Mouse (Mus musculus) embryonic facial prominence, embryonic 13.5 days (tissue): ENCODE data around the gene Hist1h2ad. TPM values are rescaled to one million over a fixed set of nuclear protein-coding genes. Genes with fewer than 3 reads are reported as not detected.
A peak's percentile ranks its signal among the peaks of the same experiment; 100 is the strongest.
"Not testable (repeated sequence)": the region's sequence is repeated elsewhere in the genome, so short reads cannot be mapped to it uniquely, and the experiment has no call there.

Experiments used
- ATAC-seq: fragments of 200-750 bp; cut with Nextera tagmentation; 2 replicates; pipeline ENCODE4 v1.8.0; 2017; ENCODE audit warnings: low read depth; ENCODE audit not compliant: insufficient number of reproducible peaks, insufficient read depth, low FRiP score, low TSS enrichment
- H3K27ac ChIP-seq: fragments of 300-500 bp; sonication (generic); 2 replicates; pipeline ENCODE4 v1.5.1; 2015; ENCODE audit warnings: moderate library complexity, mild to moderate bottlenecking, inconsistent platforms
- H3K27me3 ChIP-seq: fragments of 300-500 bp; sonication (generic); 2 replicates; pipeline ENCODE4 v1.6.1; 2015; ENCODE audit warnings: mild to moderate bottlenecking, inconsistent platforms
- H3K36me3 ChIP-seq: fragments of 300-500 bp; sonication (generic); 2 replicates; pipeline ENCODE4 v1.6.1; 2015; ENCODE audit warnings: mild to moderate bottlenecking, inconsistent platforms
- H3K4me1 ChIP-seq: fragments of 300-500 bp; sonication (generic); 2 replicates; pipeline ENCODE4 v1.6.1; 2015; ENCODE audit warnings: inconsistent platforms
- H3K4me2 ChIP-seq: fragments of 300-500 bp; sonication (generic); 2 replicates; pipeline ENCODE4 v1.6.1; 2015; ENCODE audit warnings: moderate library complexity, mild to moderate bottlenecking, inconsistent platforms
- H3K4me3 ChIP-seq: fragments of 300-500 bp; sonication (generic); 2 replicates; pipeline ENCODE4 v1.5.1; 2015; ENCODE audit warnings: mild to moderate bottlenecking, inconsistent platforms
- H3K9ac ChIP-seq: fragments of 300-500 bp; sonication (generic); 2 replicates; pipeline ENCODE4 v1.6.1; 2015; ENCODE audit warnings: mild to moderate bottlenecking, inconsistent platforms
- H3K9me3 ChIP-seq: fragments of 300-500 bp; sonication (generic); 2 replicates; pipeline ENCODE4 v1.6.1; 2016; ENCODE audit warnings: inconsistent platforms
- WGBS: fragments of 180-500 bp; shearing (Covaris S2); methylation state at CpG from one replicate; pipeline ENCODE4 v1.1.7; 2015; ENCODE audit warnings: mixed read lengths; 5-methylcytosine and 5-hydroxymethylcytosine counted together
- polyA plus RNA-seq: library from polyadenylated mRNA; unstranded; fragments of >200 nt; fragmentation: Nextera tagmentation; extraction: Ambion mirVana; gene quantifications from 2 replicates; pipeline ENCODE4 v1.2.1, GENCODE M21; 2015

Hist1h2ad gene
- polyA plus RNA-seq, 1 experiment from 2014 or later = 3.1 TPM

DNA sequence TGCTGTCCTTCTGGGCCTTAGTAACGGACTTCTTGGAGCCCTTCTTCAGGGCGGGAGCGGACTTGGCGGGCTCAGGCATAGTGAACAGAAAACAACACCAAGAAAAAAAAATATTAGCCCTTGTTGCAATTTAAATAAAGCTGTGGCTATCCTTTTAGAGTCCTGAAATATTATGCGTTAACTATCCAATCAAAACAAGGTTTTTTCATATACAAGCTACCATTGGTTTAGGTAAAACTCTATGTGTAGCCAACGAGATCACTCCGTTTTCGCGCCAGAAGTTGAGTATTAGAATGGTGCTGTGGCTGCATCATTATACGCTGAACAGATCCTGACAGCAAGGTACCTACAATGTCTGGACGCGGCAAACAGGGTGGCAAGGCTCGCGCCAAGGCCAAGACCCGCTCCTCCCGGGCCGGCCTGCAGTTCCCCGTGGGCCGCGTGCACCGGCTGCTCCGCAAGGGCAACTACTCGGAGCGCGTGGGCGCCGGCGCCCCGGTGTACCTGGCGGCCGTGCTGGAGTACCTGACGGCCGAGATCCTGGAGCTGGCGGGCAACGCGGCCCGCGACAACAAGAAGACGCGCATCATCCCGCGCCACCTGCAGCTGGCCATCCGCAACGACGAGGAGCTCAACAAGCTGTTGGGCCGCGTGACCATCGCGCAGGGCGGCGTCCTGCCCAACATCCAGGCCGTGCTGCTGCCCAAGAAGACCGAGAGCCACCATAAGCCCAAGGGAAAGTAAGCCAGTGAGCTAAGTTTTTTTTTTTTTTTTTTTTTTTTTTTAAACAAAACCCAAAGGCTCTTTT lies 40.4 kb upstream of the Hist1h2ad start, which contains the start of gene Hist1h2af:
Gene Hist1h2af (plus strand): TSS at position 347 of the 808 bp plus-strand sequence.
- H3K27me3 ChIP-seq, H3K9me3 ChIP-seq, H3K36me3 ChIP-seq: not testable (repeated sequence)
- Histone ChIP-seq H3K4me3 (peak within 1 kb of the TSS; percentile 54), H3K4me1 (peaks cover 36% of the 10 kb centered on the region), H3K9ac (peak within 1 kb of the TSS; percentile 84), H3K4me2 (peak within 1 kb of the TSS; percentile 66), H3K27ac (peak within 1 kb of the TSS; percentile 97)
- ATAC-seq = peak; percentile 43
- WGBS = under 1% methylated on average over 28 of the region's 53 CpGs

DNA sequence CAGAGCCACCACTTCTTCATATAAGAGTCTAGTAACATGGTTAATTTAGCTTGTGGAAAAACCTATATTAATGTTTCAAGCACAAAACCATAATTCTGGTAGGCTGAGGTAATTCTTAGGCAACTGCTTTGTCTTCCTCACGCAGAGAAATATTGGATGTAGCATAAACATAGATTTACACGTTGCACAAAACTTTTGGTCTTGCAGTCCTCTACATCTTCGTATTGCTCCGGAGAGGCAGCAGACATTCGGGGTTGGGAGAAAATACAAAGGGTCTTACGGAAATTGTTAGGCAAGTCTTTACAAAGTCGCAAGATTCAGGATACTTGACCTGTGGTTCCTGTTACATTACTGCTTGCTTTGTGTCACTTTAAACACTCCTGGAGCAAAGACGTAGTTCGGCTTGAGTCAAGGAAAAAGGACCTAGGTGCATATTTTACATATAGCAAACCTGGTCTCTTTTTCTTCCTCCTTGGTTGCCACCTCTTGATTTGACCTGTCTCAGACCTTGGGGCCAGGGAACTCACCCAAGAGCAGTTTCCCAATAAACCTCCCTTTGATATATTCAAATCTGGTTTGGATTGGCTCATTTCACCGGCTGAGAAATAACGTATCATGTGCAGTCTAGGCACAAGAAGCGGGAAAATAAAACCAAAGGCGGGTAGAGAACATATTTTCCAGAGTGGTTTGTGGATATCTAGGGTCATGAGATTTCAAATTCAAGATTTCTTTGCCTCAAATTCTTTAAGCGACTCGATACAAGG lies 39.6 kb upstream of the Hist1h2ad start:
- Histone ChIP-seq H3K36me3 (no peaks in the 10 kb centered on the region), H3K27ac (peak overlapping the region; percentile 97), H3K4me1 (peaks cover 32% of the 10 kb centered on the region), H3K4me2 (peak overlapping the region; percentile 66), H3K27me3 (no peaks in the 10 kb centered on the region), H3K9me3 (no peaks in the 10 kb centered on the region), H3K4me3 (peak overlapping the region; percentile 54), H3K9ac (peak overlapping the region; percentile 75)
- WGBS = under 1% methylated on average over 15 of the region's 15 CpGs
- ATAC-seq = no peak

DNA sequence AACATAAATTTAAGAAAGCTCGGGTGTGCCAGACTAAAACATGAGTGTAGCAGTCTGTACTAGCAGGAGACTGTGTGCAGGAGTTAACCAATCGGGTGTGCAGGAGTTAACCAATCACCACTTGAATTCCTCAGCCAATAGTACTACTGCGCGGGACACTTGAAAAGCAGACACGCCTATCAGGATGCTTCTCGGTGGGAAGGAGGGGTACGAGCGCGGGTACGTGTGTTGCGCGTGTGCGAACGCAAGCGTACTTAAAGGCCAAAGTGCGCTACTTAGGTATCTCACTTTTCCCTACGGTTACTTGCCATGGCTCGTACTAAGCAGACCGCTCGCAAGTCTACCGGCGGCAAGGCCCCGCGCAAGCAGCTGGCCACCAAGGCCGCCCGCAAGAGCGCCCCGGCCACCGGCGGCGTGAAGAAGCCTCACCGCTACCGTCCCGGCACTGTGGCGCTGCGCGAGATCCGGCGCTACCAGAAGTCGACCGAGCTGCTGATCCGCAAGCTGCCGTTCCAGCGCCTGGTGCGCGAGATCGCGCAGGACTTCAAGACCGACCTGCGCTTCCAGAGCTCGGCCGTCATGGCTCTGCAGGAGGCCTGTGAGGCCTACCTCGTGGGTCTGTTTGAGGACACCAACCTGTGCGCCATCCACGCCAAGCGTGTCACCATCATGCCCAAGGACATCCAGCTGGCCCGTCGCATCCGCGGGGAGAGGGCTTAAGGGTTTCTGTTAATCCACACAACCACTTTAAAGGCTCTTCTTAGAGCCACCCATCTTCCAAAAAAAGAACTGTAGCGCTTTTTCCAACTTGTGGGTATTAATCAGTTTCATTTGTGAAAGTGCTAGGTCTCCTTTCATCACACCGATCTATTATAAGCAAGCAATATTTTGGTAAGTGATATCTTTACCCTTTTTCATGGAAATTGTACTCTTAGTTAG lies 38.8 kb upstream of the Hist1h2ad start, which contains the start of gene Hist1h3g:
Gene Hist1h3g (plus strand): TSS at position 286 of the 939 bp plus-strand sequence.
- H3K27me3 ChIP-seq, H3K9me3 ChIP-seq, H3K36me3 ChIP-seq: not testable (repeated sequence)
- Histone ChIP-seq H3K4me1 (peaks cover 32% of the 10 kb centered on the region), H3K4me2 (peak within 1 kb of the TSS; percentile 66), H3K9ac (peak within 1 kb of the TSS; percentile 75), H3K27ac (peak within 1 kb of the TSS; percentile 97), H3K4me3 (peak within 1 kb of the TSS; percentile 54)
- WGBS = under 1% methylated on average over 34 of the region's 62 CpGs
- ATAC-seq = peak; percentile 90

DNA sequence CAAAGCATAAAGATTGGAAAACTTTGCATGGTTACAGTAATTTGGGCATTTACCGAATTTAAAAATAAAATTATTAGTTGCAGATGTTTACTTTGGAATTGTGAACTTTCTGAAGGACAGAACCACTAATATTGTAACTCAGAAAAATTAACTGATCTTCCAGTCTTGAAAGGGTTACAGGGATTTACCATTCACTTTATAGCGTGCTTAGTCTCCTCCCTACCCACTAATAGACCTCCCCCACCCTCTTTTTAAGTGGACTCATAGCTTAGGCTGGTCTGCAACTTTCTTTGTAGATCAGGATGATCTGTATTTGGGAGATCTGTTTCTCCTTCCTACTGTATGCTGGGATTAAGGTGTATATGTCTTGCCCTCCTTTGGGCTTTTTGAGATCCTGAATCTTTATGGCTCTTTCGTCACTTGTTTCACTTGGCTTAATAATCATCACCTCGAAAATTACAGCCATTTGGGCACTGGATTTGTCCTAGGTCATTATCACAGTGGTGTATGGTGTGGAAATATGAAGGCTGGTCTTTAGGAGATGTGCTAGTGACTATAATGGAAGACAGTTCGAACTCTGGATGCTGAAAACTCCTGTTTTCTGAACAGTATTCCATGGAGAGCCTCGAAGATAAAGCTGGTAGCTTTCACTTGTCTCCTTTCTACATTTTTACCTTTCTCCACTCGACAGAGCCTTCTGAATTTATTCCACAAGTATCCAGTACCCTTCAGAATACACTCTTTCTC lies 37.9 kb upstream of the Hist1h2ad start:
- Histone ChIP-seq H3K4me3 (peak overlapping the region; percentile 54), H3K36me3 (no peaks in the 10 kb centered on the region), H3K4me2 (peak overlapping the region; percentile 66), H3K9ac (peak overlapping the region; percentile 66), H3K9me3 (no peaks in the 10 kb centered on the region), H3K27ac (peak overlapping the region; percentile 97), H3K27me3 (no peaks in the 10 kb centered on the region), H3K4me1 (peaks cover 32% of the 10 kb centered on the region)
- ATAC-seq = no peak
- 16% methylated on average over 7 of the region's 7 CpGs for WGBS

DNA sequence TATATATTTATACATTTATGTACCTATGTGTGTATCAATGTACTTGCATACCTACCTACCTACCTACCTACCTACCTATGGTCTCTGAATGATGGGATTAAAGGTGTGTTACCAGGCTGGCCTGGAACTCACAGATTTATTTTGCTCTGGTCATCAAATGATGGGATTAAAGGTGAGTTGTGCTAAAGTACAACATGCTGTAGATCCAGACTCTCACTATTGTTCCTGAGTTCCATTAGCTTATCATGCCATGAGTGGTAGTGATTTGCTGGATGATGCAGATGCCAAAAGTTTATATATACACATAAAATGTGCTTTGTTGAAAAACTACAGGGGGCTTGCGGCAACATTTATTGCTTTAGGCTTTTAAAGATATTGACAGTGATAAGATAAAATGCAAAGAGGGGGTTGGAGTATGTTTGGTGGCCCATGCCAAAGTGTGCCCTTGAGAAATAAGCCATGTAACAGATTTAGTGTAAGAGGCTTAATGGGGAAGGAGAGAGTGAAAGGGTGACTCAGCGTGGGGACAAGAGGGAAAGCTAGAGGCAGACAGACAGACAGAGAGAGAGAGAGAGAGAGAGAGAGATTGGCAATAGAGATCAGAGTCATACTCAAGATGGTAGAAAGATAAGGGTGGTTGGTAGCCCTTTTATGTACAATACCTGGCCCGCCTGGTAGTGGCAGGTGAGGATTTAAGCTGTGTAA lies 37.0 kb upstream of the Hist1h2ad start:
- H3K9ac ChIP-seq = peak overlapping the region; percentile 54; the same call in 1 of the 2 replicates
- H3K4me1 ChIP-seq = peaks cover 30% of the 10 kb centered on the region
- 74% methylated on average over 3 of the region's 3 CpGs for whole genome bisulfite sequencing
- H3K4me3 ChIP-seq = peak overlapping the region; percentile 54
- peak overlapping the region; percentile 60 for H3K27ac ChIP-seq
- H3K4me2 ChIP-seq = peak overlapping the region; percentile 66
- no peaks in the 10 kb centered on the region for H3K27me3 ChIP-seq
- no peak for ATAC-seq
- no peaks in the 10 kb centered on the region for H3K36me3 ChIP-seq
- no peaks in the 10 kb centered on the region for H3K9me3 ChIP-seq

DNA sequence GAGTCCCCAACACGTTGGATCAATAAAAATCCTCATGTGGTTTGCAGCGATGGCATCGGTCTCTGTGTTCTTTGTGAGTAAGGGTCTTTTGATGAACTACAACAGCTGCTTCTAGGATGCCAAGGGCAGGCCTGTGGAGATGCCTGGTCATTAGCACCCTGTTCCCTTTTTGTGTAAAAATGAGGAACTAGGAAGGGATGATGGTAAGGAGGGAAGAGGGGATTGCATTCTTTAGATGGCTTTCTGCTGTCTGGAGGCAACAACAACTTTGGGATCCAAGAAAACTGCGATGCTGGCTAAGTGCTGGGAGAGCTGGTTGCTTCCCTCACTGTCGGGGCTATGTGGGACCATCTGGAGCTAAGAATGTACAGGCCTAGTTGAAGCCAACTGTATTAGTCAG lies 35.9 kb upstream of the Hist1h2ad start:
- H3K9me3 ChIP-seq = no peaks in the 10 kb centered on the region
- peak overlapping the region; percentile 24 for H3K4me2 ChIP-seq
- H3K27me3 ChIP-seq = no peaks in the 10 kb centered on the region
- H3K4me1 ChIP-seq = peaks cover 20% of the 10 kb centered on the region
- 0 out of 2 replicates have a peak overlapping the region, but pooled peaks have one; percentile 48 for H3K27ac ChIP-seq
- no peaks in the 10 kb centered on the region for H3K36me3 ChIP-seq
- WGBS = 59% methylated on average over 5 of the region's 5 CpGs
- 0 out of 2 replicates have a peak overlapping the region, but pooled peaks have one; percentile 12 for H3K9ac ChIP-seq
- no peak for ATAC-seq
- no peak overlapping the region for H3K4me3 ChIP-seq

DNA sequence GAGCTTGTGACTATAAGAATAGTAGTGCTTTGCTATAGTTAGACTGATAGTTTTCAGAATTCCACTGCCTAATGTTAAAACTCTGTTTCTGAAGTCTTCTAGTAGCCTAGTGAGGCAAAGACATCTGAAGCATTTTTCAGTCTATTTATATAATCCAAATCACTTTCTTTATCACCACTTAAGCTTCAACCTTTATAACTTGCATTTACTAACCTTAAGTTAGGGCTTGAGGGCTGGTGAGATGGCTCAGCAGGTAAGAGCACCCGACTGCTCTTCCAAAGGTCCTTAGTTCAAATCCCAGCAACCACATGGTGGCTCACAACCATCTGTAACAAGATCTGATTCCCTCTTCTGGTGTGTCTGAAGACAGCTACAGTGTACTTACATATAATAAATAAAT lies 34.4 kb upstream of the Hist1h2ad start:
- not testable (repeated sequence) for H3K27ac ChIP-seq, H3K4me3 ChIP-seq, H3K9me3 ChIP-seq, H3K9ac ChIP-seq, H3K27me3 ChIP-seq, H3K36me3 ChIP-seq, ATAC-seq, H3K4me2 ChIP-seq
- 68% methylated on average over 1 of the region's 1 CpGs for WGBS
- peaks cover 14% of the 10 kb centered on the region for H3K4me1 ChIP-seq

DNA sequence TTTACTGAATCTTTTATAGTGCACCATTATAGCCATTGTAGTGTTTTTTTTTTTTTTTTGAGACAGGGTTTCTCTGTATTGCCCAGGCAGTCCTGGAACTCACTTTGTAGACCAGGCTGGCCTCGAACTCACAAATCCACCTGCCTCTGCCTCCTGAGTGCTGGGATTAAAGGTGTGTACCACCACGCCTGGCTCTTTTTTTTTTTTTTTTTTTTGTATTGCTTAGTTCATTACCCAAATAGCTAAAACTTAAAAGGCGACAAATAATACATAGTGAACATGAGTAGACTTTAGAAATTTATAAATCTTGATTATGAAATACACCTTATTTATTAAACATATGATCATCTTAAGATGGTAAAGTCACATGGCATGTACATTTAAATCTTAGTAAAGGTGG lies 32.7 kb upstream of the Hist1h2ad start:
- Histone ChIP-seq H3K4me2 (peak overlapping the region; percentile 68; the same call in 1 of the 2 replicates), H3K27ac (no peak overlapping the region), H3K36me3 (no peaks in the 10 kb centered on the region), H3K27me3 (no peaks in the 10 kb centered on the region), H3K4me3 (no peak overlapping the region), H3K4me1 (peaks cover 10% of the 10 kb centered on the region), H3K9ac (no peak overlapping the region), H3K9me3 (no peaks in the 10 kb centered on the region)
- ATAC-seq = no peak
- WGBS = 71% methylated on average over 3 of the region's 3 CpGs

DNA sequence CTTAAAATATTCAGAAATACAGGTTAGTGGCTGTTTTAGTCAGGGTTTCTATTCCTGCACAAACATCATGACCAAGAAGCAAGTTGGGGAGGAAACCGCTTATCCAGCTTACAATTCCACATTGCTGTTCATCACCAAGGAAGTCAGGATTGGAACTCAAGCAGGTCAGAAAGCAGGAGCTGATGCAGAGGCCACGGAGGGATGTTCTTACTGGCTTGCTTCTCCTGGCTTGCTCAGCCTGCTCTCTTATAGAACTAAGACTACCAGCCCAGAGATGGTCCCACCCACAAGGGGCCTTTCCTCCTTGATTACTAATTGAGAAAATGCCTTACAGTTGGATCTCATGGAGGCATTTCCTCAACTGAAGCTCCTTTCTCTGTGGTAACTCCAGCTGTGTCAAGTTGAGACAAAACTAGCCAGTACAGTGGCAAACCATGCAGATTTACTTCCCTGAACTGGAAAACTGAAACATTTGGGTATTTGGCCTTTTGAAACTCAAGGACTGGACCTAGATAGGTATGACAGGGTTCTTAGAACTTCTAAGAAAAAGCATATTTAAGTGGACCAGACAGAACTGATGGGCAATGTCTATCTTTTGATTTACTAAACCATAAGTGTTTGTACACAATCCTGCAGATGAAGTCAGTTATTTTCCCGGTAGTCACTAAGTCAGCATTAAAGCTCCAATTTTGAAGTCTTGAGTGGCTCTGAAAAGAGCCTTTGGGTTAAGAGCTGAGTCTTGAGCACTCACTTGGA lies 31.8 kb upstream of the Hist1h2ad start:
- not testable (repeated sequence) for ATAC-seq, H3K27me3 ChIP-seq, H3K9me3 ChIP-seq, H3K4me1 ChIP-seq, H3K36me3 ChIP-seq
- Histone ChIP-seq H3K9ac (peak overlapping the region; percentile 74), H3K4me2 (peak overlapping the region; percentile 68), H3K4me3 (peak overlapping the region; percentile 51), H3K27ac (peak overlapping the region; percentile 92)
- 3% methylated on average over 3 of the region's 3 CpGs for whole genome bisulfite sequencing
